Mouse (Mus musculus): ENCODE measurements around the gene Mink1.

- peak; percentile 60 for TF ChIP-seq CTCF (IDR thresholded peaks at IDR 0.05; ENCODE audit: low read depth)
- TF ChIP-seq EP300 (IDR thresholded peaks at IDR 0.05; ENCODE audit: low read depth): no peak
These were observed 62.8 kb downstream of the Mink1 start for GRCm38 (mm10) chr11:70625473-70625872.

Measured in heart, postnatal 0 days (tissue).